Mouse (Mus musculus) heart, embryonic 12.5 days (tissue): ENCODE measurements at regions not wholly inside any gene's neighbourhood (a gene's known extent, or its start where the extent isn't known, plus 50 kb on each side); places are given as distances from the start of the nearest gene placed in this dataset.
"Not testable (repeated sequence)": the region's sequence is repeated elsewhere in the genome, so short reads cannot be mapped to it uniquely, and the experiment has no call there.

Experiments used
- ATAC-seq: fragments of 200-750 bp; cut with Nextera tagmentation; 2 replicates; pipeline ENCODE4 v1.8.0; 2017; ENCODE audit warnings: moderate TSS enrichment, moderate library complexity; ENCODE audit not compliant: insufficient number of reproducible peaks, low FRiP score
- H3K27ac ChIP-seq: fragments of 300-500 bp; sonication (generic); 2 replicates; pipeline ENCODE4 v1.5.1; 2016; ENCODE audit warnings: mild to moderate bottlenecking, moderate library complexity; ENCODE audit not compliant: poor library complexity, severe bottlenecking
- H3K27me3 ChIP-seq: fragments of 300-500 bp; sonication (generic); replicated peaks from 2 replicates; pipeline ENCODE4 v1.6.1; 2016; ENCODE audit warnings: mild to moderate bottlenecking, moderate library complexity
- H3K36me3 ChIP-seq: fragments of 300-500 bp; sonication (generic); 2 replicates; pipeline ENCODE4 v1.6.1; 2016; ENCODE audit warnings: mild to moderate bottlenecking, moderate library complexity
- H3K4me1 ChIP-seq: fragments of 300-500 bp; sonication (generic); replicated peaks from 2 replicates; pipeline ENCODE4 v1.6.1; 2016; ENCODE audit warnings: mild to moderate bottlenecking
- H3K4me2 ChIP-seq: fragments of 300-500 bp; sonication (generic); 2 replicates; pipeline ENCODE4 v1.6.1; 2016; ENCODE audit warnings: mild to moderate bottlenecking, moderate library complexity
- H3K4me3 ChIP-seq: fragments of 300-500 bp; sonication (generic); 2 replicates; pipeline ENCODE4 v1.5.1; 2016; ENCODE audit warnings: mild to moderate bottlenecking
- H3K9ac ChIP-seq: fragments of 300-500 bp; sonication (generic); 2 replicates; pipeline ENCODE4 v1.6.1; 2016; ENCODE audit warnings: mild to moderate bottlenecking, moderate library complexity
- H3K9me3 ChIP-seq: fragments of 300-500 bp; sonication (generic); replicated peaks from 2 replicates; pipeline ENCODE4 v1.6.1; 2016; ENCODE audit warnings: mild to moderate bottlenecking, moderate library complexity
- WGBS: fragments of 180-500 bp; shearing (Covaris S2); methylation state at CpG from one replicate; pipeline ENCODE4 v1.1.7; 2016; 5-methylcytosine and 5-hydroxymethylcytosine counted together

DNA sequence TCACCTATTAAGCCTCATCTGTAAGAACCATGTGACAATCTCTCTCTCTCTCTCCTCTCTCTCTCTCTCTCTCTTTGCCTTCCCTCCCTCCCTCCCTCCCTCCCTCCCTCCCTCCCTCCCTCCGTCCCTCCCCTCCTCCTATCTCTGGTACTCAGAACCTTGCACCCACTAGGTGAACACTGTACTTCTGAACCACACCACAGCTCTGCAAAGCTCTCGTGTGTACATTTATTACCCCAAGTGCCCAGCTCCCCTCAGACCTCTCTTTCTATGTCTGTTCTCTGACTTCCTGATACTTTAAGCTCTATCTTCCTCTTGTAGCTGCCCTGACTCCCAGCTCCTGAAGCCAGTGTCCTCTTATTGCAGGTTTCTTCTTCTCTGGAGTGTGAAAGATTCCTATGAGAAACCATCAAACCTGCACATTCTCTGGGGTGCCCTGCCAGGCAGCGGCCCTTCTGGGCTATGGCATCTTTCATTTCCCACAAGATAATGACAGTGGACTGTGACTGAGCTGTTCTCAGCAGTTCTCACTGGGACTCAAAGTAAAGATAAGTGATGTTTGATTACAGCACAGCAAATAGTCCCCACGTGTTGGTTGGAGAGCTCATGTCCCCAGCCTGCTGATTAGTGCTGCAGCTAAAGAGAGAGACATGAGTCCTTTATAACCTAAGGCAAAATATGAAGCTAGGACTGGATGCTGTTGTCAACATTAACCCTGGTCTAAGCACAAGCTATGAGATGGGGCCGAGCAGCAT is 83.0 kb upstream of the Arl4c start:
- WGBS = 31% methylated on average over 4 of the region's 5 CpGs
- Histone ChIP-seq H3K9ac (no peak overlapping the region), H3K9me3 (peaks cover 7% of the 10 kb centered on the region), H3K36me3 (no peaks in the 10 kb centered on the region), H3K4me2 (no peak overlapping the region), H3K27ac (no peak overlapping the region), H3K4me3 (no peak overlapping the region), H3K4me1 (peaks cover 14% of the 10 kb centered on the region), H3K27me3 (no peaks in the 10 kb centered on the region)
- no peak for ATAC-seq

DNA sequence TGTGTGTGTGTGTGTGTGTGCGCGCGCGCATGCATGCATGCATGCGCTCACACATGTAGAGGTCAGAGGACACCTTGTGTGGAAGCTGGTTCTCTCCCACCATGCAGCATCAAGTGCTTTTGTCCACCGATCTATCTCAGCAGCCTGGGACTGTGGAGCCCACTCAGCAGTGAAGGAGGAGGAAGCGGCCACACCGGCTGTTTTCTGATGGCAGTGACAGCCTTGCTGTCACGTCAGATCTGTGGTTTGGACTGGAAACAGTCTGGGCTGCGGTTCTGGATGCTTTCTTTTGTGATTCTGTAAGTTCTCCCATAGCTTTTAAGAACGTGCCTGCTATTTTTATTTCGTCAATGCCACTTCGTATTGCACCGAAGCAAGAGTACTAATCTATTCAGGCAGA is 84.0 kb upstream of the Arl4c start:
- Histone ChIP-seq H3K4me2 (no peak overlapping the region), H3K36me3 (no peaks in the 10 kb centered on the region), H3K9me3 (peaks cover 7% of the 10 kb centered on the region), H3K27ac (no peak overlapping the region), H3K4me3 (no peak overlapping the region), H3K9ac (no peak overlapping the region), H3K4me1 (peaks cover 14% of the 10 kb centered on the region), H3K27me3 (no peaks in the 10 kb centered on the region)
- ATAC-seq = no peak
- 76% methylated on average over 14 of the region's 14 CpGs for WGBS

DNA sequence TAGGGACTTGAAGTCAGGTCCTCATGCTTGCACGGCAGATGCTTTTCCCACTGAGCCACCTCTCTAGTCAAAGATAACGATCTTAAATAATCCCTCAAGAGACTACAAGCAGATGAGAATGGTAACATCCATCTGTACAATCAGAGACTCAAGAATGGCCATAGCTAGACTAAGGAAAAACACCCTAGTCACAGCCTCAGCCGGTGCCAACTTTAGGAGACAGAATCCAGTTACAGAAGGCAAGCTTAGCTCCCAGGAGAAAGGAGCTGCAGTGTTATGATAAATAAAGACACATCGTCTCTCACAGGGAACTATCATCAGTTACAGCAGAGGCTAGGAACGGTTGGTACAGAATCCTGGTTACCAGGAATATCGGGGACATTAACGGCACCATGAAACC is 88.7 kb upstream of the Arl4c start:
- H3K4me2 ChIP-seq = no peak overlapping the region
- no peak for ATAC-seq
- no peaks in the 10 kb centered on the region for H3K27me3 ChIP-seq
- no peaks in the 10 kb centered on the region for H3K36me3 ChIP-seq
- 75% methylated on average over 7 of the region's 7 CpGs for WGBS
- no peak overlapping the region for H3K9ac ChIP-seq
- H3K9me3 ChIP-seq = peaks cover 7% of the 10 kb centered on the region
- peaks cover 7% of the 10 kb centered on the region for H3K4me1 ChIP-seq
- no peak overlapping the region for H3K4me3 ChIP-seq
- no peak overlapping the region for H3K27ac ChIP-seq

DNA sequence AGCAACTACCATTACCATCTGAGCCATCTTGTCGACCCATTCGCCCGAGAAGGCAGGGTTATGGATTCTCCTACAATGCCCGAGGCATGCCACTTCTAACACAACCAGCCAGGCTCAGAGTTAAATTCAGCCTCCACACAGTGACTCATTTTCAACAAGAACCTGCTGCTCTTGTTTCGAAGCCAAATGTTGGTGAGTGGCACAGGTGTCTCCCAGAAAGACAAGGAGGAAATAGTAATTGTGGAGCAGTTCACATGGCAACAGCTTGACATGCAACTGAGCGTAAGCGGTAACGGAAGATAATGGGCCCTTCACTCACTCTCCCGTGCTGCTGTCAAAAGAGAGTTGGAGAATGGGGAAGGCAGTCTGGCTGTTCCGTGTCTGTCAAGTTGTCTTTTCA is 92.9 kb upstream of the Arl4c start:
- no peak overlapping the region for H3K9ac ChIP-seq
- WGBS = 87% methylated on average over 10 of the region's 10 CpGs

DNA sequence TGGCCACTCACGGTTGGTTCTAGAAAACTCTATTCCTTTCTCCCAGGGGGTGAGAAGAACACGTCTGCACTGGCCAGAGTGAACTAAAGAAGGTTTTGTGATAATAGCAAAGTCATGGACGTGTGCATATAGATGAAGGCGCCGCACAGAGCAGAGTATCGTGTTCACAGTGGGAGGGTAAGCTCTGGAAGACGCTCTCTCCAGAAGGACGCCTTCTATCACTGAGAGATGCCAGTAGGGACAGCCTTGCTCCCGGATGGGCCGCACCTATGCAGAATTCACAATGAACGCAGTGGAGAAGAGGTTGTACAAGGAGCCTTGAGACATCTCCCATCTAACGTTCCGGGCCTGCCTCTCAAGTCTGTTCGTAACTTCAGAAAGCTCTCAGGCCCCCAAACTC is 96.5 kb upstream of the Arl4c start:
- Histone ChIP-seq H3K27me3 (no peaks in the 10 kb centered on the region), H3K4me2 (no peak overlapping the region), H3K9ac (no peak overlapping the region), H3K9me3 (peaks cover 7% of the 10 kb centered on the region), H3K27ac (no peak overlapping the region), H3K4me1 (peaks cover 20% of the 10 kb centered on the region; the same call in 1 of the 2 replicates), H3K4me3 (no peak overlapping the region), H3K36me3 (no peaks in the 10 kb centered on the region)
- 88% methylated on average over 14 of the region's 14 CpGs for WGBS
- ATAC-seq = no peak

More for the DNA sequence above, 92.9 kb upstream of the Arl4c start:
- no peaks in the 10 kb centered on the region for H3K36me3 ChIP-seq
- peaks cover 8% of the 10 kb centered on the region; the same call in 1 of the 2 replicates for H3K4me1 ChIP-seq
- no peak for ATAC-seq
- no peaks in the 10 kb centered on the region for H3K9me3 ChIP-seq
- no peaks in the 10 kb centered on the region for H3K27me3 ChIP-seq
- H3K4me3 ChIP-seq = no peak overlapping the region
- no peak overlapping the region for H3K4me2 ChIP-seq
- H3K27ac ChIP-seq = no peak overlapping the region

DNA sequence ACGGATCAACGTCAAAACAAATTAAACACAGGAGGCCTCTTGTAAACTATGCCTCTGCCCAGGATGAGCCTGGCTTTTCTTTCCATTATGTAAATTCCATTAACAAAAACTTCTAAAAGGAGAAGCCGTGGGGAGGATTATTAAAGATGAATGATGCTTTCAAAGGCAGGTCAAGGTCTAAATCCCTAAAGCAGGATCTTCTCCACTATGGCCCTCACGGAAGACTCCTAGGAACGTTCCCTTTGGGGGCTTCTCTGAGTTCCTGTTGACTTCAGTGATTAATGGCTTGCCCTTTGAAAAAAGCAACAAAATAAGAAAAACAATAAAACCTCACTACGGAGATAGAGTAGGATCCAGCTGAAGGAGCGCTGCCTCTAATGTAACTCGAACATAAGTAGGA is 96.9 kb upstream of the Arl4c start:
- Histone ChIP-seq H3K4me1 (peaks cover 20% of the 10 kb centered on the region; the same call in 1 of the 2 replicates), H3K9me3 (peaks cover 7% of the 10 kb centered on the region), H3K36me3 (no peaks in the 10 kb centered on the region), H3K27ac (no peak overlapping the region), H3K9ac (no peak overlapping the region), H3K4me3 (no peak overlapping the region), H3K4me2 (no peak overlapping the region), H3K27me3 (no peaks in the 10 kb centered on the region)
- 70% methylated on average over 8 of the region's 8 CpGs for WGBS
- no peak for ATAC-seq

DNA sequence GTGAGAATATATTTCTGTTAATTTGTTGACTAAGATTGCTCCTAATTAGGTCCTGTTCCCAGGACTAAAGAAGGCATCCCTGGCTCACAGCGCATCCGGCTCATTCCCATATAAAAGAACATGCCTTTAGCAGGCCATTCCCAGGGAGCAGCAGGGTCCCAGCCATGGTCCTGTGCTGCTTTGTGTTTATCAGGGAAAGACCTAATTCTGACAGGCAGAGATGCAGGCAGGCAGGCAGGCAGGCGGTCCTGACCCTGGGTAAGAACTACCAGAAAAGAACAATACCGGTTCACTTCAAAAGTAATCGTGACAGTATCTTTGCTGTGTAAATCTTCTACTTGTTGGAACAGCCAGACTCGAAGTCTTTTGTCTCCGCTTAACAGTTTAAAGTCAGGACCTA is 97.3 kb upstream of the Arl4c start:
- whole genome bisulfite sequencing = 41% methylated on average over 7 of the region's 7 CpGs
- no peak overlapping the region for H3K4me3 ChIP-seq

DNA sequence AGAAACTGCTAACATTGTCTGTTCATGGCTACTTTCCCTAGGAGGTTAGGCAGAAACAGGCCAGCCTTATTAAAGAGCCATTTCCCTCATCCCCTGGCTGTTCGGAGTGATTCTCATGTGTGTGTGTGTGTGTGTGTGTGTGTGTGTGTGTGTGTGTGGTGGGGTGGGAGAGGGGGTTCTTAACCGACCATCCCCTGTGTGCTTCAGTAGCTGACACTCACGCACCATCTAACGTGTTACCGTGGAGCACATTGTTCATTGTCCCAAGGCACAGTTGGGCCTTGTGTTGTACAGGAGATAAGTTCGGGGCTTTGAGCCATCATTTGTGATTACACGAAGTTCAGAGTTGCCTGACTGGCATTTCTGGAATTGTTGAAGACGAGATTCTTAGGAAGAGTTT is 97.8 kb upstream of the Arl4c start:
- H3K4me3 ChIP-seq = no peak overlapping the region
- peaks cover 20% of the 10 kb centered on the region; the same call in 1 of the 2 replicates for H3K4me1 ChIP-seq
- no peak for ATAC-seq
- 39% methylated on average over 8 of the region's 8 CpGs for WGBS
- no peaks in the 10 kb centered on the region for H3K27me3 ChIP-seq
- no peak overlapping the region for H3K27ac ChIP-seq
- no peak overlapping the region for H3K4me2 ChIP-seq
- H3K9ac ChIP-seq = no peak overlapping the region
- no peaks in the 10 kb centered on the region for H3K36me3 ChIP-seq
- peaks cover 7% of the 10 kb centered on the region for H3K9me3 ChIP-seq

More for the DNA sequence above, 97.3 kb upstream of the Arl4c start:
- H3K9ac ChIP-seq = no peak overlapping the region
- H3K27ac ChIP-seq = no peak overlapping the region
- peaks cover 20% of the 10 kb centered on the region; the same call in 1 of the 2 replicates for H3K4me1 ChIP-seq
- H3K36me3 ChIP-seq = no peaks in the 10 kb centered on the region
- peaks cover 7% of the 10 kb centered on the region for H3K9me3 ChIP-seq
- no peak overlapping the region for H3K4me2 ChIP-seq
- no peak for ATAC-seq
- no peaks in the 10 kb centered on the region for H3K27me3 ChIP-seq

DNA sequence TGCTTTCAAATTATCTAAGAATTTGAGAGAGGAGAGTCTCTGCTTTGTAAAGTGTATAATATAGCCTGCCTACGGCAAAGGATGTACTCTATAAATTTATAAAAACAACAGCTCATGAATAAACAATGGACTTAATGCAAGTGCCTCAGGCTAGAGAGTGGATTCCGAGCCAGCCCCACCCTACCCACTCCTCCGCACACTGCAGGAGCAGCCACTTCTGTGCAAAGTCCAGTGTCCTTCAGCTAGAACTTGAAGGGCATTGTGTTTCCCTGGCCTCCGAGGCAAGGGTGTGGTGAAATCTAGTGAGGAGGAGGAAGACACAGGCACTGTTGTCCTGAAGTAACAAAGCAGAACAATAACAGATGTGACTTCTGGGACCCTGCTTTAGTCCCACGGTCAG is 98.4 kb upstream of the Arl4c start:
- H3K36me3 ChIP-seq = no peaks in the 10 kb centered on the region
- H3K4me2 ChIP-seq = no peak overlapping the region
- no peak overlapping the region; the same call in 1 of the 2 replicates for H3K27ac ChIP-seq
- H3K4me1 ChIP-seq = peaks cover 20% of the 10 kb centered on the region; the same call in 1 of the 2 replicates
- no peak for ATAC-seq
- no peak overlapping the region for H3K9ac ChIP-seq
- H3K9me3 ChIP-seq = peaks cover 7% of the 10 kb centered on the region
- no peak overlapping the region for H3K4me3 ChIP-seq
- H3K27me3 ChIP-seq = no peaks in the 10 kb centered on the region
- 43% methylated on average over 5 of the region's 5 CpGs for WGBS

DNA sequence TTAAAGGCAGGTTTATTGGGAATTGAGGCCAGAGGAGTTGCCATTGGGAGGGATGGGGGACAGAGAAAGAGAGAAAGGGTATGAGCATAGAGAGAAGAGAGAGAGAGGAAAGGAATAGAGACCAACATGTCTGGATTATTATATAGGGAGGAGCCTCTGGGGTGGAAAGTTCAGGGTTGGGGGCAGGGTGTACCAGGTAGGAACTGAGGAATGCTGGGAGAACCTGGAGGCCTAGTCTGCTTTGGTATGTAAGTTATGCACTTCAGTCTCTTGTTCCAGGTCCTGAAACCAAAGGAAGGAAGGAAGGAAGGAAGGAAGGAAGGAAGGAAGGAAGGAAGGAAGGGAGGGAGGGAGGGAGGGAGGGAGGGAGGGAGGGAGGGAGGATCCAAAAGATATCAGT is 99.1 kb upstream of the Arl4c start:
- H3K9me3 ChIP-seq, H3K27me3 ChIP-seq, H3K27ac ChIP-seq, H3K9ac ChIP-seq, H3K36me3 ChIP-seq, H3K4me2 ChIP-seq, H3K4me3 ChIP-seq, ATAC-seq: not testable (repeated sequence)
- peaks cover 20% of the 10 kb centered on the region; the same call in 1 of the 2 replicates for H3K4me1 ChIP-seq

DNA sequence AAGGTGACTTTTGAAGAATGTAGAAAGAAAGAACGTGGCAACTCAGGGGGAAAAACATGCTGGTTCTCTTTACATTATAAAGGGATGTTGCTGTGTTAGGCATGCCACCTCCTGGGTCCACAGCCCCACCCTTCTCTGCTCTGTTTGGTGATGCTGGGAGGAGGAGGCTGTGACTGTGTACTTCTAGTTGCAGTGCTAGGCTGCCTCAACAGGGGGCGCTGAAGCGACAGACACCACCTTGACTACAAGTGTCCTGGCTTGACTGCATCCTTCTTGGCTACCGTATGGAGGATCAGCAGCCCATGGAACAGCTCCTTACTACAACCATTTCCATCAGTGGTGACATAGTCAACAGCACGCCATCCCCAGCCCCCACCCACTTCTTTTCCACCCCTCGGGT is 104.9 kb upstream of the Arl4c start:
- Histone ChIP-seq H3K27ac (no peak overlapping the region), H3K27me3 (no peaks in the 10 kb centered on the region), H3K4me1 (no peaks in the 10 kb centered on the region), H3K4me2 (no peak overlapping the region), H3K4me3 (no peak overlapping the region), H3K9ac (no peak overlapping the region), H3K9me3 (peaks cover 7% of the 10 kb centered on the region), H3K36me3 (no peaks in the 10 kb centered on the region)
- no peak for ATAC-seq
- 48% methylated on average over 6 of the region's 6 CpGs for WGBS

DNA sequence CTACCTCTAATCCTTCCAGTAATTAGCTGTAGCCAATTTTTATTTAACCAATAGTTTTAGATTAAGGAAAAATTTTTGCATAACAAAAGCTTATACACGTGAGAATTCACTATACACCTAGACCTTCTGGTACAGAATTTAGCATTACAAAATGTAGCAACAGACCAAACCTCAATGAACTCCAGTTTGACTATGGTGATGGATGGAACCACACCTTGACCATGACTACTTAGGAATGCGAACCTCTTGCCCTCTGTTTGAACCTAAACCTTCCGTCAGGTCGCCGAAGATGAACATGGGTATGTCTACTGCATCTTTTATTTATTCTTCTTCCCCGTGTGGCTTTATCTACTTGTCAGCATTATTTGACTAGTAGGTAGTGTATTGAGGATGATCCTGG is 105.9 kb upstream of the Arl4c start:
- no peak overlapping the region for H3K9ac ChIP-seq
- no peak overlapping the region for H3K4me2 ChIP-seq
- ATAC-seq = no peak
- H3K4me3 ChIP-seq = no peak overlapping the region
- H3K4me1 ChIP-seq = no peaks in the 10 kb centered on the region
- no peaks in the 10 kb centered on the region for H3K27me3 ChIP-seq
- 84% methylated on average over 6 of the region's 6 CpGs for WGBS
- H3K36me3 ChIP-seq = no peaks in the 10 kb centered on the region
- H3K27ac ChIP-seq = no peak overlapping the region
- peaks cover 3% of the 10 kb centered on the region for H3K9me3 ChIP-seq
